Mouse (Mus musculus): ENCODE results near the gene Cd44. TPM values are rescaled to one million over a fixed set of nuclear protein-coding genes. Genes with fewer than 3 reads are reported as not detected.

Gene Cd44
- 26.9 and 32.5 TPM in 2 replicates for polyA plus RNA-seq (2012; rRNA removed)

DNA sequence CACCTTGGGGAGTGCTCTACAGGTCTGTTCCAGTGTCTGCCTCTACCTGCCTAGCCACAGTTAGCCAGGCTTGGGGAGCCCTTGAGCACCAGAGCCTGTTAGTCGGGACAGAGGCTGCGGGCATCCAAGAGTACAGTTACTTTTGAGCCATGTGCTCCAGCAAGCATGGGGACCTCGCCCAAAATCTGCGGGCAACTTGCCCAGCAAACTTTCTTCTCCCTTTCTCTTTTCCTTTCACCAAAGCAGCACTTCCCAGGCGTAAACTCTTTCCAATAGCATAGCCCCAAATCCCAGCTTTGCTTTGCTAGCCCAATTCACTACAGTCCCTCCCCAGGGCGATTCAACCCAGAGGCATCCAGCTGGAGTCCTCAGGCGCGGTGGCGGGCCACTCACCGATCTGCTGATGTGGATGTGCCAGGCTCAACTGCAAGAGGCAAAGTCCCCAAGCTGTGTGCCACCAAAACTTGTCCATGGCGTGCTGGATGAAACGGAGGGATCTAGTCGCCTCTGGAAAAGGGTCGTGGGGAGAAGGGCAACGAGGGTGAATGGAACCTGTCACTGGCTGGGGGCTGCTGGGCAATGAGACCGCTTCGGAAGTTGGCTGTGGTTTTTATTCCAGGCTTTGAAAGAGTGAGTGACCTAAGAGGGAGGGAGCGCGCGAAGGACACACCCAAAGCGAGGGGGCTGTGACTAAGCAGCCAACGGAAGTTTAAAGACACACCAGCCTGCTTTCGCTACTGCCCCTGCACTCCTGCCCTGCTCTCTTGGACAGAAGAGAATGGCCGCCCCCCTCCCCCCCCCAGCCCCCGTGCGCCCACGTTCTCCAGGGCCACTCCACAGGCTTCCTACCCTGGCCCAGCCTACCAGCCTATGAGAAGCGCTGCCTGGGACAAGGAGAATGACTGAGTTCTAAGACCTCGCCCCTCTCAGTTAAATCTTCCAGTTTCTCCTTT lies at the start of gene Cd44:
Cd44 (minus strand) TSS at position 791 of the 953 bp plus-strand sequence.
- peak; percentile 56 for DNase-seq (ENCODE audit: low spot score)

DNA sequence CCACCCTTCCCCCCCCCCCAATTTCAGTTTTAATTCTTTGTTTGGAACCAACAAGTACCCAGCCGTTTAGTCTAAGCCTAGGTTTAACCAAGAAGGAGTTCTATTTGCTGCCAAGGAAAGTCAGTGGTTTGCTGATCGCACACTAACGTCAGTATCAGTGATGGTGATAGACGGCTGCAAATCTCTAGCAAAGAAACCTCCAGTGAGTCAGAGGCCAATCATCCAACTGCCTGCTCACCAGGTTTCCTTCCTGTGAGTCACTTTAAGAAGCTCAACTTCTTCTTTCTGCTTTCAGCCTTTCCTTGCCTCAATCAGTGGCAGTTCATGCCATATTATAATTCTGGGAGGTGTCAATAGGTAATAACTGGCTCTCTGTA lies 47.0 kb upstream of the Cd44 start:
- DNase-seq (ENCODE audit: low spot score): no peak

DNA sequence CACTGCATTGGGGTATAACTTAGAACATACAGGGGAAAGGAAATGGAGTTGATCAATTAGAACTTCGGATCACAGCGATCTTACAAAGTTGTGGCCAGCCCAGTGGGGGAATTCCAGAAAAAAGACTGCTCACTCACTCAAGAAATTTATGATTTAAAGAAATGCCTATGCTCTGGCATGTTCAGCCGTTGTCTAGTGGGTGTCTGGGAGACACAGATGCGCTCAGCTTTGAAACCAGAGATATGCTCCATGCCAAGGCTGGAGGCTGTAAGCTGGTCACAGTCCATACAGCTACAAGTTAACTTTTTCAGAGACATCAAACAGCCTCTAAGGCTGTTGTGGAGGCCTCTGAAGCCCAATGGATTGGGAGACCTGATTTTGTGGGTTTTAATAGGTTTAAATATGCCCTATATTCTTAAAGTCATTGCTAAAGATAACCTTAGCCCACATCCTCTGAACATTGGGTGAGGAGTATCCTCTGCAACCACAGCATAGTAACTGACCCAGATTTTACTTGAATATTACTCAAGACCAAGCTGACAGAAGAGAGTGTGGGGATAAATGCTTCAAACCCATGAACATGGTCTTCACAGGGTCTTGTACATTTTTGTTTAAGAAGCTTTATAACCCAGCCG lies 46.5 kb upstream of the Cd44 start:
- no peak for DNase-seq (ENCODE audit: low spot score)

- DNase-seq (ENCODE audit: low spot score): no peak
Measured at GRCm38 (mm10) chr2:102945111-102945510, 43.6 kb upstream of the Cd44 start.

GRCm38 (mm10) chr2:102944415-102945012 lies 43.0 kb upstream of the Cd44 start:
- DNase-seq (ENCODE audit: low spot score): no peak

DNA sequence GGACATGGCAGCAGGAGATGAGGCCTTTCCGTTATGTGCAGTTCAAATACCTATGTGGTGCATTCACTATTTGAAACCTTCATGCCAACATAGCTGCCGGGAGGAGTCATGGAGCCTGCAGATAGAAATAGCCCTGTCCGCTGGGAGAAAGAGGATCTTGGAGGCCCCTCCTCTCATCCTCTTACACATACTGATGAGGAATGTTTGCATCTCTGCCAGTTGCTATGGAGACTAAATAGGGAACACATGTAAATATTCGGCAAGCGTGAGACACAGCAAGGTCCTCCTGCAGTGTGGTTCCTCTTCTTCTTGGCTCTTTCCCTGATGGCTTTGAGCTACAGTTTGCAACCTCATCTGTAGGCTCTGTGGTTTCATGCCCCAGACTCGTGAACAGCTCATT lies 42.5 kb upstream of the Cd44 start:
- no peak for DNase-seq (ENCODE audit: low spot score)

DNA sequence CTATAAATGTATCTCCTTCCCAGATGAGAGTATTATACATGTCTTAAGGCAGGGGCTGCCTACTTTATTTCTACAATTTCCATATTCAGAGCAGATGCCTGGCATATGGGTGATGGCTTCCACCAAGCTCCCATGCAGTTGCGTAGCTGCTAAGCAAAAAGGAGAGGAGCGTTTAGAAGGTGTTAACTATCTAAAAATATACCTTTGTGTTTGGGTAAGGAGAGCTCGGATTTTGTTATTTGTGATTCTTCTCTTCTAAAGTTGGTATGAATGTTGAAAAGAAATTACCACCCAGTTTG lies 41.3 kb upstream of the Cd44 start:
- no peak for DNase-seq (ENCODE audit: low spot score)

- DNase-seq (ENCODE audit: low spot score): no peak
Measured at GRCm38 (mm10) chr2:102941937-102942781, 40.7 kb upstream of the Cd44 start.

DNA sequence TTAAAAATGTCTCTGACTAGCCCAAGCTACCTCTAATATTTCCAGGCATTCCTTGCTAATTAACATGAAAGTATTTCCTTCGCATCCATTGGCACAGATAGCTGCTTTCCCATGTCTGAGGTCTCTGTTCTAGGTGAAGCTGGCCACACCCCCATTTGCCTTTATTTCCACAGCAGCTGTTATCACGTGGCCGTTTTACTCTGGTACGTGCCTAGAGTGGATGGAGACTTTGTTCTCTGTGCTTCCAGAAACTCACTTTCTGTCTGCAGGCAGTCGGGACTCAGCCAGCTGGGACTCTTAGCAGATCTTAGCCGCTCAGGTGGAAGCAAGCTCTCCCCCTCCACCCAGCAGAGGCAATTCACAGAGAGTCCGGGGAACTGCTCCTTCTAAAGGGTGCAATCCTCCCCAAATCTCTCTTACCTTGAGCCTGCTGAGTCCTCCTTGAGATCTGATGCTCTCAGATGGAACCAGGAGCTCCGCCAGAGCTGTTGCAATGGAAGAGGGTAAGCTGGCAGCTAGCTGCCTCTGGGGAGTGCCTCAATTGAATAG lies 39.4 kb upstream of the Cd44 start:
- DNase-seq (ENCODE audit: low spot score): no peak

GRCm38 (mm10) chr2:102940158-102940557 lies 38.7 kb upstream of the Cd44 start:
- DNase-seq (ENCODE audit: low spot score): no peak

GRCm38 (mm10) chr2:102936886-102937285 lies 35.4 kb upstream of the Cd44 start:
- DNase-seq (ENCODE audit: low spot score): no peak

GRCm38 (mm10) chr2:102934834-102935233 lies 33.4 kb upstream of the Cd44 start:
- DNase-seq (ENCODE audit: low spot score): no peak

DNA sequence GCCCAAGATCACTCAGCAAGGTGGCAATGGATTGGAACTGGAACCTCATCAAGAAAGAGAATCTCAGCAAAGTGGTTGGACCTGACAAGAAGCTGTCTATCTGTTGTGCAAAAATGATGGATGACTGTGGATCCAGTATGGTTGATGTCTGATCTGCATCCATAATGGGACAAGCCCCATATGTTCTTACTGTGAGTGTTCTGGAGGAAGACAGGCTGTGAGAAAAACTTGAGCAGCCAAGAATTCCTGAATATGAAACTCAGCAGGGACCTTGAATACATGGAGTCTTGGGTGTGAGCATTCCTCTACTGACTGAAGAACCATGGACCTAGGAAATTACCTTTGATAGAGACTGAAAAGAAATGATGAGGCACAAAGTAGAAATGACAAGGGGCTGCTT lies 32.3 kb upstream of the Cd44 start:
- no peak for DNase-seq (ENCODE audit: low spot score)

- no peak for DNase-seq (ENCODE audit: low spot score)
Measured at GRCm38 (mm10) chr2:102933142-102933541, 31.7 kb upstream of the Cd44 start.

DNA sequence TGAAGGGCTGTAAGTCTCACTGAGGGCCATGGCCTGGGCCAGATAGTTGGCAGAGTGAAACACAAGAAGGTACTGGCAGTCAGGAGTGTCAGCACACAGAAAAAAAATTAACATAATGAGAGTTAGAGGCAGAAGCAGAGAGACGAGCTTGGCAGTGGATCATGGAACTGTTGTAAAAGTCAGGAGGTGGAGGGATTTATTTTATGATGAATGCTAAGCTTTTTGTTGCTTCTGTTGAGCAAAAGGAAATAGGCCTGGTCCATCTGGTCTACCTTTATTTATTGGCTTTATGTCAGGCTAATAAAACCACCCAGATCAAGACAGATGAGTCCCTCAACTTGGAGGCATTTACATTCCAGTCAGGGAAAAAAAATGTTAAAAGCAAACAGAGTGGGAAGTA lies 31.2 kb upstream of the Cd44 start:
- no peak for DNase-seq (ENCODE audit: low spot score)

- no peak for DNase-seq (ENCODE audit: low spot score)
Measured at GRCm38 (mm10) chr2:102928211-102928610, 26.7 kb upstream of the Cd44 start.

DNA sequence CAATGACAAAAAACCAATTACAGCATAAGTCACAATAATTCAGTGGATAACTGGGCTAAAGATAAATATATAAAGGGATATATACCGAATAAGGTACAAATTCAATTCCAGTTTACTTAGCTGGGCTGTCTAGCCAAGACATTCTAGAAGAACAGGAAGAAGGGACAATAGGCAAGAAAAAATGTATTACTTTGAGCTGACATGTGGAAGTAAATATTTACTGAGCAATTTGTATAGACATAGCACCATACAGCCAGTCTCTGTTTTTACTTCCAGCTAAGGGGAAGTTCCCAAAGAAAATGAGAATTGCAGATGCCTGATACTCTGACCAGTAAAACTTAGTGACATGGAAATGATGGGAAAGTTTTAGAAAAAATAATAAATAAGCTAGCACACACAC lies 23.0 kb upstream of the Cd44 start:
- DNase-seq (ENCODE audit: low spot score): no peak

GRCm38 (mm10) chr2:102923682-102924081 lies 22.2 kb upstream of the Cd44 start:
- DNase-seq (ENCODE audit: low spot score): no peak

- no peak for DNase-seq (ENCODE audit: low spot score)
Measured at GRCm38 (mm10) chr2:102922066-102922465, 20.6 kb upstream of the Cd44 start.

- DNase-seq (ENCODE audit: low spot score): no peak
Measured at GRCm38 (mm10) chr2:102918301-102918700, 16.8 kb upstream of the Cd44 start.

- no peak for DNase-seq (ENCODE audit: low spot score)
Measured at GRCm38 (mm10) chr2:102916596-102916995, 15.1 kb upstream of the Cd44 start.

GRCm38 (mm10) chr2:102914675-102915074 lies 13.2 kb upstream of the Cd44 start:
- DNase-seq (ENCODE audit: low spot score): no peak

All from urinary bladder, adult 2 months (tissue).